Mouse (Mus musculus): ENCODE results near the gene Camk2d. TPM values are rescaled to one million over a fixed set of nuclear protein-coding genes. Genes with fewer than 3 reads are reported as not detected.

Gene Camk2d
- polyA plus RNA-seq, 1 experiment from 2014 or later = 15.4 TPM

DNA sequence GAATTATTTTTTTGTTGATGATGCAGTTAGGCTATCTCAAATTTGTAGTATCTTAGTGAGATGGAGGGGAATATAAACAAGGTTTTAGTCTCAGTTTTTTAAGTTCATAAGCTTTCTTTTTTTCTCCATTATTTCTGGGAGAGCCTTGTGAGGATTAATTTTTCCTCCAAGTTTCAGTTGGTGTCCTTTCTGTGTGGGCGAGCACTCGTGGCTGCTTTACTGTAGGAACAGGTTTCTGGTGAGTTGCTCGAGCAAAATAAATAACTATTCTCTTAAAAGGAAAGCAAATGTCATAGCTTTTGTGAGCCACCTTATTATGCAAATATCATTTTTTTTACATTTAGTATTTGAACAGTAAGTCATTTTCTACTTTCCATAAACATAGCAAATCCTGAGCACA is 74.3 kb downstream of the Camk2d start:
- Histone ChIP-seq H3K27ac (replicated peaks; ENCODE audit: low read depth, low read length) (no peak overlapping the region), H3K36me3 (ENCODE audit: control insufficient read depth, insufficient read depth, low read length) (no peaks in the 10 kb centered on the region), H3K4me3 (ENCODE audit: low read depth, low read length) (no peak overlapping the region), H3K9ac (ENCODE audit: low read length) (no peak overlapping the region), H3K27me3 (ENCODE audit: control insufficient read depth, insufficient read depth, low read length) (no peaks in the 10 kb centered on the region), H3K9me3 (ENCODE audit: control insufficient read depth, low read length) (no peaks in the 10 kb centered on the region), H3K4me1 (ENCODE audit: control insufficient read depth, insufficient read depth, low read length) (0 out of 2 replicates have a peak, but pooled peaks cover 3% of the 10 kb centered on the region), H3K4me2 (ENCODE audit: low read depth, severe bottlenecking) (no peak overlapping the region)
- ATAC-seq (ENCODE audit: insufficient number of reproducible peaks, low FRiP score, low TSS enrichment, low read depth) = no peak
- WGBS = 90% methylated on average over 3 of the region's 3 CpGs
- no peak for DNase-seq (ENCODE audit: low spot score)

DNA sequence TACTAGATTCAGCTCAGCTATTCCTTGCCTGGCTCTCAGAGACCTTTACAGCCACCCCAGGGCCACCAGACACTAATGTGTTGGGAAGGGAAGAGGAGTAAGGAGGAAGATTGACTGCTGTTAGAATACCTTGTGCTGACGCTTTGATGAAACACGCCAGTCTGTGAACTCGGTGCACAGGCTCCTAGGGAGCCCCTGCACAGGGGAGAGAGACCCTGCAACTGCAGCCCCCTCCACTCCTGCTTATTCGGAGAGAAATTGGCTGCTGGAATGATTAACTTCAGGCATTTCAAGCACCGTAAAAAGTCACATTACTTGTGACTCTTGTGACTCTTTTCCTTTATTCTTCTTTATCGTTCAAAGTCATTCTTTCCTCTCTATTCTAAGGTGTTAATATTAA is 75.2 kb downstream of the Camk2d start:
- Histone ChIP-seq H3K27ac (replicated peaks; ENCODE audit: low read depth, low read length) (no peak overlapping the region), H3K4me3 (ENCODE audit: low read depth, low read length) (no peak overlapping the region), H3K27me3 (ENCODE audit: control insufficient read depth, insufficient read depth, low read length) (no peaks in the 10 kb centered on the region), H3K36me3 (ENCODE audit: control insufficient read depth, insufficient read depth, low read length) (no peaks in the 10 kb centered on the region), H3K9me3 (ENCODE audit: control insufficient read depth, low read length) (no peaks in the 10 kb centered on the region), H3K4me1 (ENCODE audit: control insufficient read depth, insufficient read depth, low read length) (0 out of 2 replicates have a peak, but pooled peaks cover 3% of the 10 kb centered on the region), H3K4me2 (ENCODE audit: low read depth, severe bottlenecking) (no peak overlapping the region), H3K9ac (ENCODE audit: low read length) (no peak overlapping the region)
- ATAC-seq (ENCODE audit: insufficient number of reproducible peaks, low FRiP score, low TSS enrichment, low read depth) = no peak
- 43% methylated on average over 6 of the region's 6 CpGs for WGBS
- no peak for DNase-seq (ENCODE audit: low spot score)

DNA sequence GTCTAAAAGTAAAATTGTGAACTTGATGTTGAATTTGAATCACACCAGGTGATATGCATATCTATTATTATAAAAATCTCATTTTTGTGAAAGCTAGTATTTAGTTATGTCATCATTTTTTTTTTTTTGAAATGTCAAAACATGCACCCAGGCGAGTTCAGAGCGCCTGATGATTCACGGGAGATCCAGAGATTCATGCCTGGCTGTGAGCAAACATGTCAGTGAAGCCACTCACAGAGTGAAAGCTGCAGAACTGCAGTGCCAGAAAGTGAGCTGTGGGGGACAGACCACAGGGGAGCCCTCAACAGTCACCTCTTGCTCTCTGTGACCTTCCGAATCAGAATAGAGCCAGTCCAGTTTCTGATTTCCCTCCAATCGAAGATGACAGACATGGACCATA is 84.9 kb downstream of the Camk2d start:
- Histone ChIP-seq H3K27ac (replicated peaks; ENCODE audit: low read depth, low read length) (no peak overlapping the region), H3K36me3 (ENCODE audit: control insufficient read depth, insufficient read depth, low read length) (no peaks in the 10 kb centered on the region), H3K9me3 (ENCODE audit: control insufficient read depth, low read length) (no peaks in the 10 kb centered on the region), H3K4me3 (ENCODE audit: low read depth, low read length) (no peak overlapping the region), H3K4me2 (ENCODE audit: low read depth, severe bottlenecking) (no peak overlapping the region), H3K4me1 (ENCODE audit: control insufficient read depth, insufficient read depth, low read length) (no peaks in the 10 kb centered on the region), H3K27me3 (ENCODE audit: control insufficient read depth, insufficient read depth, low read length) (no peaks in the 10 kb centered on the region), H3K9ac (ENCODE audit: low read length) (no peak overlapping the region)
- WGBS = 88% methylated on average over 5 of the region's 5 CpGs
- no peak for ATAC-seq (ENCODE audit: insufficient number of reproducible peaks, low FRiP score, low TSS enrichment, low read depth)
- no peak for DNase-seq (ENCODE audit: low spot score)

DNA sequence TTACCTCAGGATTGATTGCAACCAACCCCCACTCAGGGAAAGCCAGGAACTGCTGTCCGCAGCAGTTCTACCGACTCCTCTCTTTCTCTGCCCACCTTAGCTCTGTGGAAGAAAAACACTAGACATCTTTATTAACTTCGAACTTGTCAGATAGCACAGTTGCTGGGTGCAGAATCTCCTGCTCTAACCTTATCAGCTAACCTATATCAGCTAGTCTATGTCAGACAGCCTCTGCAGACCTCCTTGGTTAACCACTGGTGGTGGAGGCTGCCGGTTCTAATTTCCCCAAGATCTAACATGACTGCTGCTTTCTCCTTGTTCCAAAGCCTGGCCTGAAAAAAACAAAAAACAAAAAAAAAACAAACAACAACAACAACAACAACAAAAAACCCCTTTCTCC is 85.9 kb downstream of the Camk2d start:
- Histone ChIP-seq H3K4me2 (ENCODE audit: low read depth, severe bottlenecking) (no peak overlapping the region), H3K4me1 (ENCODE audit: control insufficient read depth, insufficient read depth, low read length) (no peaks in the 10 kb centered on the region), H3K27me3 (ENCODE audit: control insufficient read depth, insufficient read depth, low read length) (no peaks in the 10 kb centered on the region), H3K27ac (replicated peaks; ENCODE audit: low read depth, low read length) (no peak overlapping the region), H3K36me3 (ENCODE audit: control insufficient read depth, insufficient read depth, low read length) (no peaks in the 10 kb centered on the region), H3K4me3 (ENCODE audit: low read depth, low read length) (no peak overlapping the region), H3K9ac (ENCODE audit: low read length) (no peak overlapping the region), H3K9me3 (ENCODE audit: control insufficient read depth, low read length) (no peaks in the 10 kb centered on the region)
- ATAC-seq (ENCODE audit: insufficient number of reproducible peaks, low FRiP score, low TSS enrichment, low read depth) (no peak), DNase-seq (ENCODE audit: low spot score) (no peak)
- WGBS = 86% methylated on average over 4 of the region's 4 CpGs

DNA sequence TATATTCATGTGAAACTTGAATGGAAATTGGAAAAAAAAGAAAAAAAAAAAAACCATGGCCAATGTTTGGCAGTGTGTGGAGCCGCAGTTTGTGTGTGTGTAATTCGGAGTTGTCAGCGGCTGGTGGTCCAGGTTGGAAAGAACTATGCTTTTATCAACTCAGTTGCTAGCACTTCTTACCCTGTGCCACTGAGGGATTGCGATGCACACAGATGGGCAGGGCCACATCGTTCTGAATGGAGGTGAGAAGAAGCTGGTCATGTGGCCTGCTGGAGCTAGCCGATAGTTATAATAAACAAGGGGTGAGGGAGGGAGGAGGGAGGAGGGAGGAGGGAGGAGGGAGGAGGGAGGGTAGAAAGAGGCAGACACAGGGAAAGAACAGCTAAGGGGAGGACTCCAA is 89.3 kb downstream of the Camk2d start:
- H3K27ac ChIP-seq (replicated peaks; ENCODE audit: low read depth, low read length) = no peak overlapping the region
- no peak for ATAC-seq (ENCODE audit: insufficient number of reproducible peaks, low FRiP score, low TSS enrichment, low read depth)

DNA sequence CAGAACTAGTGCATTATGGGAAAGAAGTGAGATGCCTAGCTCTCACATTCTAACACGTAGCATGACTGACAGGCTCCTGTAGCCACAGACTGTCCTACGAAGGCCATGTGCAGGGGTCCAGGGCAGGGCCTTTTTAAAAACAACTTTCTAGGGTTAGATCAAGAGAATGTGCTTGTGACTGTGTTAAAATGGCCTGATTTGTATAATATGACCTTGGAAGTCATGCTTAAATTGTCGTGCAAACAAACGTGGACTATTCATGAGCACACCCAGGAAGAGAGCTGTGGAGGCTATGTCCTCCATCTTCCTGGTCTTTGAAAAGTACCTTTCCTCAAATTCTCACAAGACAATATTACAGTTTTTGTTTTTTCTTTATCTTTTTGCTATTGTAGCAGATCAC is 91.0 kb downstream of the Camk2d start:
- no peak overlapping the region for H3K27ac ChIP-seq (replicated peaks; ENCODE audit: low read depth, low read length)
- no peak overlapping the region for H3K4me2 ChIP-seq (ENCODE audit: low read depth, severe bottlenecking)
- no peaks in the 10 kb centered on the region for H3K36me3 ChIP-seq (ENCODE audit: control insufficient read depth, insufficient read depth, low read length)
- ATAC-seq (ENCODE audit: insufficient number of reproducible peaks, low FRiP score, low TSS enrichment, low read depth) = no peak
- 0 out of 2 replicates have a peak, but pooled peaks cover 1% of the 10 kb centered on the region for H3K4me1 ChIP-seq (ENCODE audit: control insufficient read depth, insufficient read depth, low read length)
- H3K27me3 ChIP-seq (ENCODE audit: control insufficient read depth, insufficient read depth, low read length) = no peaks in the 10 kb centered on the region
- no peaks in the 10 kb centered on the region for H3K9me3 ChIP-seq (ENCODE audit: control insufficient read depth, low read length)
- H3K9ac ChIP-seq (ENCODE audit: low read length) = no peak overlapping the region
- no peak for DNase-seq (ENCODE audit: low spot score)
- no peak overlapping the region for H3K4me3 ChIP-seq (ENCODE audit: low read depth, low read length)
- 88% methylated on average over 4 of the region's 4 CpGs for WGBS

More for the DNA sequence above, 89.3 kb downstream of the Camk2d start:
- Histone ChIP-seq H3K9ac (ENCODE audit: low read length) (no peak overlapping the region), H3K4me3 (ENCODE audit: low read depth, low read length) (no peak overlapping the region), H3K9me3 (ENCODE audit: control insufficient read depth, low read length) (no peaks in the 10 kb centered on the region), H3K4me2 (ENCODE audit: low read depth, severe bottlenecking) (no peak overlapping the region), H3K27me3 (ENCODE audit: control insufficient read depth, insufficient read depth, low read length) (no peaks in the 10 kb centered on the region), H3K36me3 (ENCODE audit: control insufficient read depth, insufficient read depth, low read length) (no peaks in the 10 kb centered on the region), H3K4me1 (ENCODE audit: control insufficient read depth, insufficient read depth, low read length) (no peaks in the 10 kb centered on the region)
- 56% methylated on average over 6 of the region's 6 CpGs for WGBS
- no peak for DNase-seq (ENCODE audit: low spot score)

DNA sequence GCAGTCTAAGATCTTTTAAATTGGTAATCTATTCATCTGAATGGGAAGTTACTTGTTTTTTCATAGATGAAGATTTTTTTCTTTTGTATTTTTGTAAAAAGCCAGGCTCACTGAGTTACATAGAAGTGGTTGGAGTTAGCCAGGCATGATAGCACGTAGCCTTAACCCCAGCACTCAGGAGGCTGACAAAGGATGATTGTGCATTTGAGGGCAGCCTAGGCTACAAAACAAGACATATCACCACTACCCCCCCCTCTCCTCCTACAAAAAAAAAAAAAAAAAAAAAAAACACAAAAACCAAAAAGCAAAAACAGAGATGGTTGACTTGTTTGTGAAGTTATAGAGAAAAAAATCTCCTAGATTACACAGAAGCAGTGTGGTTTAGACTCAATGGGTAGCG is 92.4 kb downstream of the Camk2d start:
- 89% methylated on average over 2 of the region's 2 CpGs for WGBS
- H3K27me3 ChIP-seq (ENCODE audit: control insufficient read depth, insufficient read depth, low read length) = no peaks in the 10 kb centered on the region
- H3K36me3 ChIP-seq (ENCODE audit: control insufficient read depth, insufficient read depth, low read length) = no peaks in the 10 kb centered on the region
- H3K4me1 ChIP-seq (ENCODE audit: control insufficient read depth, insufficient read depth, low read length) = 0 out of 2 replicates have a peak, but pooled peaks cover 7% of the 10 kb centered on the region
- H3K9ac ChIP-seq (ENCODE audit: low read length) = no peak overlapping the region
- H3K4me2 ChIP-seq (ENCODE audit: low read depth, severe bottlenecking) = no peak overlapping the region
- ATAC-seq (ENCODE audit: insufficient number of reproducible peaks, low FRiP score, low TSS enrichment, low read depth) (no peak), DNase-seq (ENCODE audit: low spot score) (peak; percentile 3)
- no peaks in the 10 kb centered on the region for H3K9me3 ChIP-seq (ENCODE audit: control insufficient read depth, low read length)
- H3K27ac ChIP-seq (replicated peaks; ENCODE audit: low read depth, low read length) = no peak overlapping the region
- no peak overlapping the region for H3K4me3 ChIP-seq (ENCODE audit: low read depth, low read length)

DNA sequence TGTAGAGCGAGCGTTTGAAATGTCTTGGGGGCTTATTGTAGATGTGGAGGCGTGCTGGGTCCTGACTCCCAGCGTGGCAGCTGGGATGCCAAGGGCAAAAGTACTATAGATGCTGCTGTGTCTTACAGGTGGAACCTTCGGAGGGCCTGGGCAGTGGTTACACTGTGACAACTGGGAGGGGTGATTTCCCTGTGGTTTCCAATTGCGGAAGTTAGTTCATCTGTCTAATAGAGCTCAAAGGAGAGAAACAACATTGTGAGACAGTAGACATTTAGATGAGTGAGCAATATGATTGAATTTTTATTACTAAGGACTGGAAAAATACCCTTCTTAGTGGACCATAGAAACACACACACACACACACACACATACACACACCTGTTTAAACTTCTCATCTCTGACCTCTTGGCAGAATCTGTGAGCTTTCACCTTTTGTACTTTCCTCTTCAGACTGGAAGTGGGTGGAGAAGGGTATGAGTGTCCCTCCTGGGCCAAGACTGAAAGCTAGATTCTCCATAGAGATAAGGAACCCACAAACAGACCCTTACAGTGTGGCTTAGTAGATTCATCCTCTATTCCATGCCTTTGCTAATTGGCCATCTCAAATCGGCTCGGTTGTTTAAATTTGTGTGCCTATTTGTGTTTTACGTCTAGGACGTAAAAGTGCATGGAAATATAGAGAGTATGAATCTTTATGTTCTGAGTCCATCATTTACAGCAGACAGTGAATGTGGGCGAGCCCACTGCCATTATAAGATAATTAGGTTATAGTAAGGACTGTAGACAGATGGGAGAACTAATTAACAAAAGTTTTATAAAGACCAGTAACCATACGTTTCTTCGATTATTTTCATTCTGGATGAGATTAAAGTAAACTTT is 94.8 kb downstream of the Camk2d start:
- WGBS = 83% methylated on average over 13 of the region's 13 CpGs
- peak; percentile 19 for DNase-seq (ENCODE audit: low spot score)
- H3K4me1 ChIP-seq (ENCODE audit: control insufficient read depth, insufficient read depth, low read length) = 0 out of 2 replicates have a peak, but pooled peaks cover 12% of the 10 kb centered on the region
- H3K27me3 ChIP-seq (ENCODE audit: control insufficient read depth, insufficient read depth, low read length) = no peaks in the 10 kb centered on the region
- no peak overlapping the region for H3K27ac ChIP-seq (replicated peaks; ENCODE audit: low read depth, low read length)
- no peak overlapping the region for H3K4me2 ChIP-seq (ENCODE audit: low read depth, severe bottlenecking)
- H3K36me3 ChIP-seq (ENCODE audit: control insufficient read depth, insufficient read depth, low read length) = no peaks in the 10 kb centered on the region
- ATAC-seq (ENCODE audit: insufficient number of reproducible peaks, low FRiP score, low TSS enrichment, low read depth) = no peak
- no peak overlapping the region for H3K9ac ChIP-seq (ENCODE audit: low read length)
- no peaks in the 10 kb centered on the region for H3K9me3 ChIP-seq (ENCODE audit: control insufficient read depth, low read length)
- no peak overlapping the region for H3K4me3 ChIP-seq (ENCODE audit: low read depth, low read length)
